Mouse (Mus musculus) layer of hippocampus, adult 9-11 months (tissue): ENCODE measurements at regions not wholly inside any gene's neighbourhood (a gene's known extent, or its start where the extent isn't known, plus 50 kb on each side); places are given as distances from the start of the nearest gene placed in this dataset.

ENCODE experiments used
- DNase-seq: peaks from one replicate; pipeline ENCODE4 v3.0.0; 2022

DNA sequence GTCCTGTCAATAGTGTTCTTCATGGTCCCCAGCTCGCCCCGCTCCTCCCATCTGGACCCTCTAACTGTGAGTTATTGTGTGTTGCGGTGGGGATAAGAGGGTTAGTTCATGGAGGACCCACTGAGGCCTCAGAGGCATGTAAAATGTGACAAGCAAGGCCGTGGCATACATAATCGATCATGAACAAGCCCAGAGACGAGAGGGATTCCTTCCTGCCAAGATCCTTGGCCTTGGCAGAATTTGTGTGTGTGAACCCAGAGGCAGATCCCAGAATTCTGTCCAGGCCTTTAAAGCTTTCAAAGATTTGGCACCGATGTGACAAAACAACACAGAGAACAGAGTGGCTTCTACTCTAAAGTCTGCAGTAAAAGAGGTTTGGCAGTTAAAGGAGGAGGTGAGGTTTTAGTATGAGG lies 146.4 kb upstream of the Spdye4c start:
- no peak for DNase-seq

DNA sequence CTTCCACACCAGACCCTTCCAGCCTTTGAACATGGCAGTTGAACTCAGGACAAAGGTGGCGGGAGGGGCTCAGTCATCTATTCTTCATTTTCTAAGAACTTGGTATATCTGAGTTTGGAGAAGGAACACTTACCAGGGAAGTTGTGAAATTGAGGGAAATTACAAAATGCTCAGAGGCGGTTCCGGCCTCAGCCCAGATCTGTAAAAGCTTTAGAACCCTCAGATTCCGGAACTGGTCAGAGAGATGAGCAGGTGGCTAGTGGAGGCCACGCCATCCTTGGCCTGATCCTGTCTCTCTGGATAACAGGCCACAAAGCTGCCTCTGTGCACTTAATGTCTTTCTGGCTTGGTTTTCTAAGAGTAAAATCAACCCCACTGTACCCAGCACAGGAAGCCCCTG lies 145.6 kb upstream of the Spdye4c start:
- no peak for DNase-seq

DNA sequence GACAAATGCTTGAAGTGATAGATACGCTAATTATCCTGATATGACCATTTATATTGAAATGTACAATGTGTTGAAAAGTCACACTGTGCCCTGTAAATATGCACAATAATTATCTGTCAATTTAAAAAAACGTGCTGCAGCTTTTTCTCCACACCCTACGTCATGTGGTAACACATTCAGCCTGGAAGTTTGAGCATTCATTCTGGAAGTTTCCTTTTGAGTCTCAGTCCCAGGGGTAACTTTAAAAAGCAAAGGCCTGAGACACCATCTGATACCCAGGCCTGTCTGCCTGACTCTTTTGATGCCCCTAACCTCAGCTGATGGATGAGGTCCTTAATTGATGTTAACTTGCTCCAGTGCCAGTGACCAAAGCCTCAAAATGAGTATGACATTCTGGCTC lies 141.7 kb upstream of the Spdye4c start:
- DNase-seq, result no peak

DNA sequence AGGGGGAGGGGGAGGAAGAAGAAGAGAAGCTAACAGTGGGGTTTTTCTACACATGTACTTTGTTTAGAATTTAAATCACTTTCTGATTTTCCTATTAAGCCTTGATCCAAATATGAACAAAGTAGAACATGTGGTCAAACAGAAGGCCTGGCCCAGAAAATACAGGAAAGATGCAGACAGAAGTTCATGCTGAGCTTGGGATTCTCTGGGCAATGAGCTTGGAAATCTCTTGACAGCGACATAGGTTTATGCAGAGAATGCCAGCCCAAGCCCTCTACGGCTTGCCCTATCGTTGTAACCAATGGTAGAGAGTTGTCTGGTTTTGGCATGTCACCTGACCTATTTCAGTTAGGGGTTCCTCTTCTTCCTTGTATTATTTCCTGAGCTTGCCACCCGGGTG lies 141.0 kb upstream of the Spdye4c start:
- no peak for DNase-seq

DNA sequence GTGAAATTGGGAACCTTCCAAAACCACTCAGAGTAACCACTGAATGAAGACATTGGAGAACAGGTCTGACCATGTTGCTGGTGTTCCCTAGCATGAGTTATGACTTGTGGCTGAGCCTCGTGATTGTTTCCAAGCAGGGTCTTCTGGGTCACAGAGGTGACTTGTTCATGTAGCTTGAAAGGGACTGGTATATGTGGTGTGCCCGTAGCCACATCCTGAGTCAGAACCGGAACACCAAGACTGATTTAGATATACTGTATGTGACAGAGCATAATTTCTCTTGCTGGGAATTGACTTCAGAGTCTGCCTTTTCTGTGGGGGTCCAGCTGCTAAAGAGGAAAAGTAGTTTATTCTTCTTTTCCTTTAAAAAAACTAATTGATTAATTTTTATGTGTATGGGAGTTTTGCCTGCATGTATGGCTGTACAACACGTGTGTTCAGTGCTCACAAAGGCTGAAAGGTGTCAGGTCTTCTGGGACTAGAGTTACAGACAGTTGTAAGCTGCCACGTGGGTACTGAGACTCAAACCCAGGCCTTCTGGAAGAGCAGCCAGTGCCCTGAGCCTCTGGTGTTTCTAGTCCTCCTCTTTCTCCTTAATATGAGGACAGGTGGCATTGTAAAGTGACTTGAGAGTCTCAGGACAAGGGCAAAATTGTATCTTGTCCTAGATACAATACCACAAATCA lies 139.3 kb upstream of the Spdye4c start:
- no peak for DNase-seq

DNA sequence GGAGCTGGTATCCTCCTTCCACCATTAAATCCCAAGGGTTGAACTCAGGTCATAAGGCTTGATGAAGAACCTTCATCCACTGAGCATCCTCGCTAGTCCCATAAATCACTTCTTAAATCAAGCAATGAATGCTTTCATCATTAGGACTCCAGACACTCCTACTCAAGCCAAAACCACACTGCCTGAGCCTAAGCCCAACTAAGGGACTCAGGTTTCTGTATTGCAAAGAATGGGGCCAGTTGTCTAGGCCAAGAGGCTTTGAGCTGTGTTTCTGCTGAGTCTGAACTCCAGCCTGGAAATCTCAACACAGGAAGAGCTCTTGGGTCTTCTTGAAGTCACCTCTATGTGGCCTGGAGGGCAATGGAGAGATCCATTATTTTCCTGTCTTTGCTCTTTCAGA lies 138.4 kb upstream of the Spdye4c start:
- no peak for DNase-seq

DNA sequence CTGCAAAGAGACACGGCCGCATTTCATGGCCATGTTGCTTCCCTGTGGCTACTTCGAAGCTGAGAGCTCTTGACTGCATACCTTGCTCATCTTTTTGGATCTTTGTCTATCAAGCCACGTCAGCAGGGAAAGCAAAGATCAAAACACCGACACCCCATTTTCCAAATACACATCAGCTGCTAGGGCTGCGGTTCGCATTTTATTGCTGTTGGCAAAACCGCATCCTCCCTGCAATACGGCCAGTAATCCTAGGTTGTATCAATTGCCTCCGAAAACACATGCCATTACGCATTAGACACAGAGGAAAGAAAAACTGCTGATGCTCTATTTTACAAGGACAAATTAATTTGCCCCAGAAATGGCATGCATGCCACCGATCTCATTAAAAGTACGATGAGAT lies 136.5 kb upstream of the Spdye4c start:
- DNase-seq, result no peak

DNA sequence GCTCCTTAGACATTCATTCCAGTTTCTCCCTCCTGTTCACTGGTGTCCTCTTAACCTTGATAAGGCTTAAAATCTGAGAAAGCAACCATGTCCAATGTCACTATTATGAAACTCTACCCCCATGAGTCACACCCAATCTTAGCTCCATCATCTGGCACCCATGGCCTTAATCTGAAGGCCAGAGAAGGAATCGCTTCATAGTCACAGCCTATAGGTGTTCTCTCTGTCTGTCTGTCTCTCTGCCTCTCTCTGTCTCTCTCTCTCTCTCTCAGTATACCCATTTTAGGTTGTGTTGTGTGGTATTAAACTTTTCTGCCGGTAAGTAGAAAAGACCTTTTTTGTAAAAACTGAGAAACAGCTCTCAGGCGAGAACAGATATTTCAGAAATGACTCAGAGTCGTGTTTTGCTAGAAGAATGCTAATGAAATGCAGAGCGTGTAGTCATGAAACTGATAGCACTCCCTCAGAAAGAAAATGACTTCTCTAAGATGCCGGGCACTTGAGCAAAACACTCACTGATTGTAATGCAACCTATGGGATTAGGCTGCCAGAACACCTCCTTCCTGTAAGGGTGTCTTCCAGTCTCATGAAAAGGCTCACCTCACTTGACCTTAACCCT lies 133.3 kb upstream of the Spdye4c start:
- DNase-seq, result no peak

DNA sequence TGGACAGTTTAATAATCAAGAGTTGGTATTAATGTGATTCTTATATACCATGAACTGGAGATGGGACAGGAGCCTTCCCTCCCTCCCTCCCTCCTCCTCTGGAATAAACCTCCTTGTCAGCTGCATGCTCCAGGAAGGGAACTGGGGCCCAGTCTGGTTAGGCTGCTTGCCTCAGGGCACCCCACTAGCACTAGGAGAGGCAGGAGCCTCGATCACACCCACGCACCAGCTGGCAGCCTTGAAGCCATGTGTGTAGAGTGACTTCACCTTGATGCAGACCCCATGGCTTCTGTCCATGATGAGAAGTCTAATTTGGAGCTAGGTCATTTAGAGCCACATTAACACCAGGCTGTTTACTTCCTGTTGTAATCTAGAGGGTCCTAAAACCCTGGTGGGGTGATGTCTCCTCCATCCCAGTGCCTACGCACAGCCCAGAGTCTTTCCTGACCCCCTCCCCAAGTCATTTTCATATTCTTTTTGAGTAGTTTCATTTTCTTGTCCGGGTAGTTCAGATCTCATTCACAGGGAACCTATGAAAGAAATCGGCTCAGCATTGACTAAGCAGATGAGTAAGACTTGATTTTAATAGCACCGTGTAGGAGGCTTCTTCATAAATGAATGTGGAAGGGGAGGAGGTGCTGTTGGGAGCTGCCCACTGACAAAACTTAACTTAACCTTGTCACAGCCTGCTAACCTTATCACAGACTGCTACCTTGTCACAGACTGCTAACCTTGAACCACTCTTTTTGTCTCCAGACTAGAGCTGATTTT lies 125.6 kb upstream of the Spdye4c start:
- no peak for DNase-seq

DNA sequence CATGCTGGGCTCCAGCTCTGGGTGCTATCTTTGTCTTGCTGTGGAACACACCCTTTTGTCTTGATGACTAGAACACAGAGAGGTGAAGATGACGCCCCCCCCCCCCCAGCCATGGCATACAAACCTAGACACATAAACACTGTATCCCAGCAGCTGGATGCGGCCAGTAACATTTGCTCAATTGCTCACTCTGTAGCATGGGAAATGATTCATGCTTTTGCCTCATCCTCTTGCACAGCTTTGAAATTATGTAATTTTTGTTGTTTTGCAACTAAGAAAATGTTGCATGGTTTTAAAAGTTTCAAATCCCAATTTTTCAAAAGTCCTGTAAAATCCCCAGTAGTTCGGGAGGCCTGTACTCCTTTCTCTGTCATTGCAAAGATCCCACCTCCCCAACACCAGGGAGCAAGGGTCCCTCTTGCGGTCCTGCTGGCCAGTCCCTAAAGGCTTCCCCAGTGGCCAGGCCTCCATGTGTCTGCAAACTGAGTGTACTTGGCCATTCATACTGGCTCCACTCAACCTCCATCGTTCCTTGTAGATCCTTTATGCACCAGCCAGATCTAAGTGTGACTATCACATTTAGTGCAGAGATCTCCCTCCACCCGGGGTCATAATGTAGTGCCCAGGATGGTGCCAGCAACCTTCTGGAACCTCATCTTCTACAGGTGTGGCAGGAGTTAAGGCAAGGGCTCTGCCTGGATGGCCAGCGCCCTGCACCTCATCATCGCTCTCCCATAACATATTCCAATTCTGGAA lies 123.3 kb upstream of the Spdye4c start:
- no peak for DNase-seq

DNA sequence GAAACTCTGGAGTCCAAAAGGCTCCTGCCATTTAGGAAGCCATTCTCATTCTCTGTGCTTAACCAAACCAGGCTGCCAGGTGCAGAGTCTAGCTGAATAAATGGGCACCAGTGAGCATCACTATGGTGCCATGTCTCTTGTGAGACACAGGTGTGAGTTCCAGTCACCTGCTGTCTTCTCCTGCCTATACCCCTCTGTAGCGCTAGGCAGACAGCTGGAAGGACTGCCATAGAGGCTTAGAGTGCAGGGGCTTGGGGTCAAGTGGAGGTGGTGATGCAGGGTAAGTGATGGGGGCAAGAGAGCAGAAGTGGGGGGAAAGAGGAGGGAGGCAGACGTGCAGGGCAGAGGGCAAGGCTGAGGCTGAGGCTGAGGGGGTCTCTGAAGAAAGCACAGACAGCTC lies 122.7 kb upstream of the Spdye4c start:
- no peak for DNase-seq

DNA sequence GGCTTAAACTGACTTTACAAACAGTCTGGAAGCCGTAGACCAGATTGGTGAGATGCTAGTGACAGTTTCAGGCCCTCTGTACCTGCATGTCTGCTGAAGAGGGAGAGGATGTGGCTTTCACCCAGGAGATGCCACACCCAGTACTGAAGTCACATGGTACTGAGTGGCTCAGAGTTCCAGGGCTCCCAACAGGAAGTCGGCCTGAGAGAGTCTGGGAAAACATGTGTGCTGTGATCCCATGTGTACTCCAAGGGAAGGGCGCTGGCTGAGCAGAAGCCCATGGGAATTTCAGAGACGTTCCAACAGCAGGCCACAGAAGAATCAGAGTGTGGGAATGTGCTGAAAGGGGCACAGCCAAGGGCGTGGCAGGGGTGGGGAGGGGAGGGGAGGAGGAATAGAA lies 120.7 kb upstream of the Spdye4c start:
- DNase-seq, result no peak

DNA sequence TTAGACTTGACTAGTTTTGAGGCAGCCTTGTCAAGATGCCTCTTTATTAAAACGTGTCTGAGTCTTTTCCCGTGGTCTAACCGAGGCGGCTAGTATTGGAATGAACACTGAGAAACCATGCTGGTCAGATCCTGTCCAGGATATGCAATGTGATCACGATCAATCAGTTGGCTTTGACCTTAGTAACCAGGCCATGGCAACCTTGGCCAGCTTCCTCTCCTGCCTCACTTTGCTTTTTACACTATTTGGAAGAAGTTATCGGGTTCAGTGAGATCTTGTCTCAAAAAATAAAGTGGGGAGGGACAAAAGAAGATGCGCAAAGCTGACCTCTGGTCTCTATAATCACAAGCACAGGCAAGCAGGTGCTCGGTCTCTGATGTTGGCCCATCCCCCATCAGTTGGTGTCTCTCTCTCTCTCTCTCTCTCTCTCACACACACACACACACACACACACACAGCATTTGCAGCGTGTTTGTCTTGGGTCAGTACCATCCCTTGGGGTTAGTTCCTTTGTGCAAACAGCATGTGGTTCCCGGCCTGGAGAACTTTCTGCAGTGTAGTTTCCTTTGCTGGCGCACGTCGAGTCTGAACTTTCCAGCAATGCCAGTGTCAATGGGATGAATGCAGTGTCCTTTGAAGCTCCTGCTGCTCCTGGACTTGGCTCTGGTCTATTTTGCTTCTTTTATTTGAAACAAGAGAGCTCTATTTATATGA lies 117.6 kb upstream of the Spdye4c start:
- DNase-seq, result no peak

DNA sequence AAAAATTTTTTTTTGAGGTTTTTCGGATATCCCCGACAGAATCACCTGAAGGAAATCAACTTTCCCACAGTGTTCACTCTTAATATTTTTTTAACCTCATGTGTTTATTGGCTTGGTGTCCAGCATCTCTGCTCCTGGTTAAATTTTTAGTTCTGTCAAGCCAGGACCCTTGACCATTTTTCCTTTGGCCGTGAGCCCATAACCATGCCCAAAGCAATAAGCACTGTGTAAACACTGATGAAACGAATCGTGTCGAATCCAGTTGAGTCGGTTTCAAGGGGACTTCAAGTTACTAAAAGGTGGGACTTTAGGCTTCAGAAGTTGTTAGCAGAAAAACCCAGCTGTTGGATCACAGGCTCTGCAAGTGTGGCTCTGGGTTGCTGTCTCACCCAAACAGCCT lies 117.0 kb upstream of the Spdye4c start:
- no peak for DNase-seq

DNA sequence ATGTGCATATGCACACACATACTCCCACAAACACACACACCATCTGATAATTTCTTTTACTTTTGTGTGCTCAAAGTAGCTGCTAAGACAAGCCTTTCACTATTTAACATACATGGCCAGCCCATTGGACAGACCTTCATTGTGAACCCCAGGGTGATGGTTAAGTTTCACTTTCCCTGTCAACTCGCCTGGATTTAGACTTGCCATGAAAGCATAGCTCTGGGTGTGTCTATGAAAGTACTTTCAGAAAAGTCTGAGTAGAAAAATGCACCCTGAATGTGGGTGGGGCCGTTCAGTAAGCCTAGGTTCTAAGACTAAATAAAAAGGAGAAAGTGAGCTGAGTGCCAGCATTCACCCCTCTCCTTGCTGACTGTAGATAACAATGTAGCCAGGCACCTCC lies 113.8 kb upstream of the Spdye4c start:
- DNase-seq, result no peak

DNA sequence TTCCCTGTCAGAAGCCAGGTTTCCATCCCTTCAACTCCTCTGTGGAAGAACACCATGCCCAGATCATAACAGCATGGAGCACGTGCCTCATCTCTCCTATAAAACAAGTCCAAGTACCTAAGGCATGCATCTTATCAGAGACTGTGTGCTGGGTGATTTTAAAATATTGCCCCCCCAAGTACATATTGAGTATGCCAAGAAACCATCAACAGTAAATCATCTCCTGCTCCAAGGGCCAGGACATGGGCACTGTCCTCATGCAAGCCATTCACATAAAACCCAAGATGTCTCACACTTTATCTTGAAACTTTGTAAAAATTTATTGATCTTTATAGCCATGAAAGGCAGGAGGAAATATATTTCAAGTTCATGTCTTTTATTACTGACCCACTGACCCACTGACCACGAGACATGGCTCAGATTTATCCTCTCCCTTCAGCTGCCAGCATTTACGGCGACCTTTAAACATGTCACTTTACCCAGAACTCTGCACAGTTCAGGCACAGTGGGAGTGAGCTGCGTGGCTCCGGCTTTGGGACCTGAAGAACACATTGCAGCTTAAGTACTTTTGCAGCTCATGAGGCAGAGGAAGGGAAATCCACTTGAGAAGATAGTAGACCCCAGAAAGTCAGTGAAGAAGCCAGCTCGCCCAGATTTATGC lies 99.7 kb upstream of the Spdye4c start:
- DNase-seq, result no peak

DNA sequence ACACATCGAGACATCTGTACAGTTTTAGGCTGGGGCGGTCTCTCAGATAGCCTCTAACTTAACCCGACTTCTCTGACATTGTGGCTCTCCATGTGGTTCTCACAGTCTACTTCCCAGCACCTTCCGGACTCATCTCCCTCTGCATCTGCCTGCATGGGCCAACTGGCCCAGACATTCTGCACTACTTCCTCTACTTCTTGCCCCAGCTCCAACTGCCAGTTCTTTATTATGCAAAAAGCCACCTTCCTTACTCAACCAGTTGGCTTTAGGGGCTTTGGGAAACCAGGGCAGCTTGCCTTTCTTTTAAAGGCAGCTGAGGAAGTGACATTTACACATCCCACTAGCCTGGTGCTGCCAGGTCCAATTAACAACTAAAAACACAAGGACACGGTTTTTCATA lies 97.1 kb upstream of the Spdye4c start:
- peak; percentile 8 for DNase-seq

DNA sequence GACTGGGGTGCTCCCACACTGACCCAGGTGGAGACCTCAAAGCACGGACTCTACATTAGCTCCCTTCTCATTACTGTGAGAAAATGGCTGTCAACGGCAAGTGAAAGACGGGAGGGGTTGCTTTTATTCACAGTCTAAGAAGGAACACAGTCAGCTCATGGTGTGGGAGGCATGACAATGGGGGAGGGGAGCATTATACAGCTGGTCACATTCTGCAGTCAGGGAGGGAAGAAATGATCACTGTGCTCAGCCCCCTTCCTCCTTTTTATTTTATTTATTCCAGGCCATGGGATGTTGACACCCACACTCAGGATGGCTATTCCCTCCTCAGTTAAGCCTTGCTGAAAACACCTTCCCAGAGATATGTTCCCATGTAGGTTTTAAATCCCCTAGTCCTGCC lies 93.1 kb upstream of the Spdye4c start:
- DNase-seq, result no peak

DNA sequence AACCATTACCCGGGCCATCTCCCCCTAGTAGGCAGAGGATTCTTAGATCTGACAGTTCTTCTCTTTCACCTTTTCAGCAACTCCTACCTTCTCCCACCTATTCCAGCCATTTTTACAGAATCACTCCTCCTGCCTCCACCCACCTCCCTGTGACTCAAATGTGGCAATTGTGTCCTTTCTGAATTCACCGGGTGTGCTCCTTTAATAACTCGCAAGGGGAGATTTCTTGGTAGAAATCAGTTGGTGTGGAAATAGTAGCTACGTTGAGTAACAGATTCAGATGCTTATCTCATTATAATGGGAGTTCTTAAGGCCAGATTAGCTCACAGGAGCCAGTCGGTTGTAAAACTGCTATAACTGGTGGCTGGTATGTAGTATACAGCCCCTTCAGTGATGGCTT lies 92.4 kb upstream of the Spdye4c start:
- DNase-seq, result no peak

DNA sequence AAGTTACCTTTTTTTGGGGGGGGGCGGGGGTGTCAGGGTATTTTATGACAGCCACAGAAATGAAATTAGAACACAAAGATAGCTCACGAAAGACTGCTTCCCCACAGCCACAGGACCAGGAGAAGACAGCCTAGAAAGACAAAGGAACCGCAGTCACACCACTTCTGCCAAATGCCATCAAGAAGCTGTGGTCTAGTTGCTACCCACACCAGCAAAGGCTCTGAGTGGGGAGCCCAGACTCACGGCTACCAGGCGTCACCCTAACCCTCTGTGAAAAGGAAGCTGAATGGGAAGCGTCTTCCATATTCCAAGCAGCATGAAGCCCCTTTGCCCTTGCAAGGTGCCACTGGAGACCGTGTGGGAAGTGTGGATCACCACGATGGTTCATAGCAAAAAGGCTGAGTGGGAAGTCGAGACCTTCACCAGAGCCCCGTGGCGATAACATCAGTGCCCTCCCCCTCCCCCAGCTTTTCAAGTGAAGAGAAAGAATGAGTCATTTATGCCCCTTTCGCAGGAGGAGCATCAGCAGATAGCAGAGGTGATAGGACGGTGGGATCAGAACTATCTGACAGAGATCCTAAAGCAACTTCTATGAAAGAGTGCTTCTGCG lies 91.3 kb upstream of the Spdye4c start:
- DNase-seq, result no peak

DNA sequence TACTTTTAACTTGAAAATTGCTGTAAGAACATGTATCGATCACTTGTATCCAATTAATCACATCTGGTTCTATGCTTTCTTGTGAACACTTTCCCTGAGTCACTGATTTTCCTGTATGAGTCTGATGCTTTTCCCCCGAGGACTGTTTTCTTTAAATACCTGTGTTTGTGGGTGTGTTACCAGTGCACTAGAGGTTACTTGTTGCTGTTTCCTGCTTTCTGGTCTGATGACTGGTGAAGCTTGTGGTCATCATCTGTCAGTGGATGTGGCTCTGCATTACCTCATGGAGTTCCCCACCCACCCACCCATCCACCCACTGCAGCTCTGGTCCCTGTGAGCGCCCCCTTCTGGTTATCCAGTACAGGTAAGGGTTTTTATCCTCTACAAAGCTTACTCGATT lies 88.3 kb upstream of the Spdye4c start:
- DNase-seq, result no peak
